Mouse (Mus musculus) right cerebral cortex, postnatal 4 days (tissue): ENCODE data around the gene Mrpl20.

Source experiments
- DNase-seq: peaks from one replicate; pipeline ENCODE4 v3.0.0-alpha.2; 2022

Mrpl20 gene

DNA sequence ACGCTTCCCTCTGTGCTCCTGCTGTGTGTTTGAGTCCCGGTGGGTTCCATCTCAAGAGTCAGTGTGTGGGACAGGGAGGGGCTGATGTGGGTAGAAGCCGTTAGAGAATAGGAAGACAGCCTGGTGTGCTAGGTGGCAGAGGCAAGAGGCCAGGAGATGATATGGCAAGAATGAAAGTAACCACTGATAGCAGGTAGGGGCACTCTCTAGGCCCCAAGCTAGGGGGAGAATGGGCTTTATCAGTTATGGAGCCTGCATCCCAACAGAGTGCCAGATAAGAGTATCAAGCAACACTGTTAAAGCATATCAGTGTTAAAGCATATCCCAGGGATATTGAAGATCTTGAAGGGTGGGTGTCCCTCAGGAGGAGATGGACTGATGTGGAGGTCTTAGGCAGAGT is 54.2 kb downstream of the Mrpl20 start:
- DNase-seq = no peak

DNA sequence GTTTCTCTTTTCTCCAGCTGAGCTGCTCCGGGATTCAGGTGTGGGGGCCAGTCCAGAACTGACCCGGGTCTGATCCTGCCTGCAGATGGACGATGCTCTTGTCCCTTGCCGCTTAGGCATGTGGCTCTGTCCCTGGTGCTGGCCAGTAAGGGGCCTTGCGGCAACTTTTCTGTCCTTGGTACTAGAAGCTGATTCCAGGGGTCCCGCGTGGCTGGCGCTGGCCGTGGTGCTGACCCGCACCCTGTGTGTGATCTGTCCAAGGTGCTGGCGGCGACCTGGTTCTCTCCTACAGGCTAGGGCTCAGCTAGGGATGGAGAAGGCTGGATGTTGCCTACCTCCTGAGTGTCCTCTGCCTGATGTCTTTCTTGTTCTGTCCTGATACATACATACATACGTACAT is 56.6 kb downstream of the Mrpl20 start:
- DNase-seq = no peak
